In genomic region chr12:114299771-114300170, GRCm38 (mm10) we compare ENCODE assay signal across 23 mouse cellular contexts.
DNase-seq lines count a peak whose midpoint lies in the region; ATAC-seq and TF ChIP-seq lines count a peak whose summit lies in the region.
"Had no signal": no experiment of that assay in that cellular context is flagged by ENCODE, and none has a peak within 500 bp of the region (broad histone marks: within the 10 kb centered on the region; RNA-seq: fewer than 3 reads in every experiment).

No protein-coding gene starts in this region.

- no peak for TF ChIP-seq CTCF in spleen, adult 2 months (IDR thresholded peaks at IDR 0.05; ENCODE audit: extremely low read depth, insufficient read depth, insufficient read length, insufficient replicate concordance)

- H3K27me3 ChIP-seq in spleen, adult 2 months (ENCODE audit: control insufficient read depth, insufficient read depth, low read length): no peaks in the 10 kb centered on the region
- no peaks in the 10 kb centered on the region for H3K27me3 ChIP-seq in forebrain, embryonic 15.5 days
- H3K27me3 ChIP-seq: heart, embryonic 12.5 days; limb, embryonic 15.5 days; midbrain, embryonic 13.5 days; neural tube, embryonic 15.5 days had no signal

- peak; percentile 86 for ATAC-seq in common myeloid progenitor, adult 5-6 weeks (replicated peaks; ENCODE audit: low read depth, poor library complexity, severe bottlenecking)
- no peak for ATAC-seq in forebrain, embryonic 15.5 days (replicated peaks)
- ATAC-seq: intestine, embryonic 16.5 days; liver, postnatal 0 days; midbrain, embryonic 13.5 days had no signal

- no peak for TF ChIP-seq POLR2A in spleen, adult 2 months (IDR thresholded peaks at IDR 0.05; ENCODE audit: low read depth, low read length)

- no peaks in the 10 kb centered on the region for H3K36me3 ChIP-seq in spleen, adult 2 months (ENCODE audit: control insufficient read depth, insufficient read depth, low read length)
- H3K36me3 ChIP-seq in forebrain, embryonic 15.5 days: no peaks in the 10 kb centered on the region
- H3K36me3 ChIP-seq: embryonic facial prominence, embryonic 10.5 days; G1E; heart, embryonic 12.5 days; limb, embryonic 15.5 days; midbrain, embryonic 13.5 days; neural tube, embryonic 15.5 days had no signal

- 18% methylated on average over 5 of the region's 5 CpGs for WGBS in spleen, adult 2 months
- 76% methylated on average over 5 of the region's 5 CpGs for WGBS in forebrain, embryonic 15.5 days

- no peak overlapping the region for H3K27ac ChIP-seq in spleen, adult 2 months (ENCODE audit: insufficient read depth, low read length)
- no peak overlapping the region for H3K27ac ChIP-seq in forebrain, embryonic 15.5 days (replicated peaks)
- H3K27ac ChIP-seq: embryonic facial prominence, embryonic 10.5 days; hindbrain, embryonic 14.5 days; limb, embryonic 15.5 days; midbrain, embryonic 13.5 days; neural tube, embryonic 15.5 days had no signal

- H3K4me3 ChIP-seq in spleen, adult 2 months (ENCODE audit: extremely low read depth, insufficient read depth, insufficient read length): no peak overlapping the region
- H3K4me3 ChIP-seq in forebrain, embryonic 15.5 days: no peak overlapping the region
- H3K4me3 ChIP-seq: embryonic facial prominence, embryonic 10.5 days; heart, embryonic 12.5 days; limb, embryonic 15.5 days; midbrain, embryonic 13.5 days; neural tube, embryonic 15.5 days had no signal

- no peak overlapping the region for H3K4me2 ChIP-seq in forebrain, embryonic 15.5 days (replicated peaks)
- H3K4me2 ChIP-seq: heart, embryonic 12.5 days; hindbrain, embryonic 14.5 days; limb, embryonic 15.5 days; midbrain, embryonic 13.5 days; neural tube, embryonic 15.5 days had no signal

- H3K9ac ChIP-seq in forebrain, embryonic 15.5 days (replicated peaks): no peak overlapping the region
- H3K9ac ChIP-seq: heart, embryonic 12.5 days; hindbrain, embryonic 14.5 days; limb, embryonic 15.5 days; liver, postnatal 0 days; midbrain, embryonic 13.5 days; neural tube, embryonic 15.5 days had no signal

- no peaks in the 10 kb centered on the region for H3K4me1 ChIP-seq in spleen, adult 2 months (ENCODE audit: control insufficient read depth, insufficient read depth, insufficient read length)
- H3K4me1 ChIP-seq in forebrain, embryonic 15.5 days: no peaks in the 10 kb centered on the region
- H3K4me1 ChIP-seq: embryonic facial prominence, embryonic 10.5 days; heart, embryonic 12.5 days; limb, embryonic 15.5 days; midbrain, embryonic 13.5 days; neural tube, embryonic 15.5 days had no signal

- peak; percentile 2 to 19 for DNase-seq in spleen, adult 2 months (ENCODE audit: low read depth in 1 of 2, low spot score in 2 of 2)
- DNase-seq in spleen, postnatal 14 days (ENCODE audit: low spot score in 2 of 2): no peak
- DNase-seq in natural killer cell, adult 2 months (ENCODE audit: low spot score in 2 of 2): peak; percentile 45 to 69
- DNase-seq in thymus, postnatal 36 days: peak; percentile 48 to 57
- DNase-seq in urinary bladder, postnatal 25 days (ENCODE audit: low spot score): no peak
- no peak for DNase-seq in cerebellum, adult 9-10 months
- DNase-seq: adrenal gland, postnatal 36 days; cerebellum, adult 11-12 months; heart, adult 11 months; heart, postnatal 14 days; liver, postnatal 0 days; lung, postnatal 4 days; right cerebral cortex, postnatal 25 days had no signal

- H3K9me3 ChIP-seq in forebrain, embryonic 15.5 days: peaks cover 36% of the 10 kb centered on the region

Comparison
In these comparisons a context has a peak if more than half of its experiments do, and no peak if none do; other contexts are left out.
1. DNase-seq: peak in spleen, adult 2 months (2 of 2), natural killer cell, adult 2 months (2 of 2) and thymus, postnatal 36 days (2 of 2); none in spleen, postnatal 14 days (0 of 2), urinary bladder, postnatal 25 days (single experiment) and cerebellum, adult 9-10 months (single experiment).